Mouse (Mus musculus) heart, adult 18-20 months (tissue): ENCODE measurements around the gene Lypd6b. TPM values are rescaled to one million over a fixed set of nuclear protein-coding genes. Genes with fewer than 3 reads are reported as not detected.

Experiments used
- DNase-seq, 2 experiments: peaks; one replicate each; pipeline ENCODE4 v3.0.0; 2021 to 2022; ENCODE audit warnings: mixed read lengths in 1 of 2
- total RNA-seq, 2 experiments: library from RNA; stranded (reverse); gene quantifications; 2 replicates each; pipeline ENCODE4 v1.2.3; 2021

Lypd6b gene
- total RNA-seq, 2 experiments from 2014 or later: 0.15 to 0.21 TPM

GRCm38 (mm10) chr2:49770440-49770839, 17.0 kb upstream of the Lypd6b start:
- DNase-seq: no peak

- no peak for DNase-seq
These were observed 16.3 kb upstream of the Lypd6b start for GRCm38 (mm10) chr2:49771172-49771571.

- DNase-seq: no peak
These were observed 14.1 kb upstream of the Lypd6b start for GRCm38 (mm10) chr2:49773194-49773931.

- no peak for DNase-seq
These were observed 13.3 kb upstream of the Lypd6b start for GRCm38 (mm10) chr2:49774180-49774579.

GRCm38 (mm10) chr2:49775187-49775586, 12.3 kb upstream of the Lypd6b start:
- DNase-seq: no peak

- DNase-seq: no peak
These were observed 11.8 kb upstream of the Lypd6b start for GRCm38 (mm10) chr2:49775735-49776134.

- DNase-seq: no peak
These were observed 11.1 kb upstream of the Lypd6b start for GRCm38 (mm10) chr2:49776407-49776806.

GRCm38 (mm10) chr2:49788051-49788418, 547 bp downstream of the Lypd6b start:
- no peak for DNase-seq

GRCm38 (mm10) chr2:49788643-49789042, 1.2 kb downstream of the Lypd6b start:
- no peak for DNase-seq

- no peak for DNase-seq
These were observed 1.6 kb downstream of the Lypd6b start for GRCm38 (mm10) chr2:49789078-49789477.

- DNase-seq: no peak
These were observed 2.0 kb downstream of the Lypd6b start for GRCm38 (mm10) chr2:49789504-49789903.

- DNase-seq: peak; percentile 26 to 45
These were observed 10.1 kb downstream of the Lypd6b start for GRCm38 (mm10) chr2:49797444-49798143.

GRCm38 (mm10) chr2:49804448-49804847, 17.0 kb downstream of the Lypd6b start:
- no peak for DNase-seq

- no peak for DNase-seq
These were observed 18.4 kb downstream of the Lypd6b start for GRCm38 (mm10) chr2:49805736-49806371.

- DNase-seq: no peak
These were observed 22.0 kb downstream of the Lypd6b start for GRCm38 (mm10) chr2:49809496-49809895.

- no peak for DNase-seq
These were observed 23.9 kb downstream of the Lypd6b start for GRCm38 (mm10) chr2:49811420-49811819.

GRCm38 (mm10) chr2:49811871-49812363, 24.4 kb downstream of the Lypd6b start:
- DNase-seq: peak; percentile 7 to 20

- DNase-seq: no peak
These were observed 25.7 kb downstream of the Lypd6b start for GRCm38 (mm10) chr2:49813151-49813550.

GRCm38 (mm10) chr2:49814011-49814410, 26.5 kb downstream of the Lypd6b start:
- DNase-seq: no peak

- no peak for DNase-seq
These were observed 28.3 kb downstream of the Lypd6b start for GRCm38 (mm10) chr2:49815696-49816320.

- DNase-seq: no peak
These were observed 29.1 kb downstream of the Lypd6b start for GRCm38 (mm10) chr2:49816549-49816948.

GRCm38 (mm10) chr2:49817151-49817550, 29.7 kb downstream of the Lypd6b start:
- DNase-seq: no peak

- no peak for DNase-seq
These were observed 30.6 kb downstream of the Lypd6b start for GRCm38 (mm10) chr2:49818126-49818525.
